Mouse (Mus musculus): ENCODE measurements around the gene Golga4. TPM values are rescaled to one million over a fixed set of nuclear protein-coding genes. Genes with fewer than 3 reads are reported as not detected.
A peak's percentile ranks its signal among the peaks of the same experiment; 100 is the strongest.

The Golga4 gene
- total RNA-seq, 2 experiments from 2014 or later: 48.5 to 87.3 TPM

DNA sequence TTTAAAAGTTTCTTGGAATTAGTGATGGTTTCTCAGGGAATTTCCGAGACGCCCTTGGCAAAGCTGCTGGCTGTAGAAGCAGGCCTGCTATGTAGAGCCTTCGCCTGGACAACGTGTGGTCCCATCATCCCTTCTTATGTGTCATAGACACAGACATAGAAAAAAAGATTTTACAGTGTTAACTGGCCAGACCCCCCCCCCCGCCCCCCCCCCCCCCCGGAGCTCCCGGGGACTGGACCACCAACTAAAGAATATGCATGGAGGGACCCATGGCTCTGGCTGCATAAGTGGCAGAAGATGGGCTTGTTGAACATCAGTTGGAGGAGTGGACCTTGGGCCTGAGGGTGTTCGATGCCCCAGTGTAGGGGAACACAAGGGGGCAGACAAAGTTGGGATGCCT is 11.6 kb downstream of the Golga4 start:
- no peak for ATAC-seq (replicated peaks; ENCODE audit: low FRiP score, low TSS enrichment, poor library complexity, severe bottlenecking)

DNA sequence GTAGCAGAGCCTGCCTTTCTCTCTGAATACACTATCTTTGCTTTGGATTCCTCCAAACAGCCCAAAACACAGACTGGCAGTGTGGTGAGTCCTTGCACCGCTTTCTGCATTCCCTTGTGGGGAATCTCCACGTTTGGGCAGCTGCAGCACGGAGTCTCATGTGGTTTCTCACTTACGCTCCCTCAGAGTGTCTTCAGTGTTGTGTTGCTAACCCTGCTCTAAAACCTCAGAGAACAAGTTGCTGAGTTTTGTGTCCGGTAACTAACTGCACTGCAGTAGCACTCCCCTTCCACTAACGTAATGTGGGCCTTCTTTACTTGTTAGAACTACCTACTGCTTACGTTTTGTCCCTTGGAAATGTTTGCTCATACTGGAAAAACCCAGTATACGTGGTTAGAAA is 13.0 kb downstream of the Golga4 start:
- ATAC-seq (replicated peaks; ENCODE audit: low FRiP score, low TSS enrichment, poor library complexity, severe bottlenecking): no peak

DNA sequence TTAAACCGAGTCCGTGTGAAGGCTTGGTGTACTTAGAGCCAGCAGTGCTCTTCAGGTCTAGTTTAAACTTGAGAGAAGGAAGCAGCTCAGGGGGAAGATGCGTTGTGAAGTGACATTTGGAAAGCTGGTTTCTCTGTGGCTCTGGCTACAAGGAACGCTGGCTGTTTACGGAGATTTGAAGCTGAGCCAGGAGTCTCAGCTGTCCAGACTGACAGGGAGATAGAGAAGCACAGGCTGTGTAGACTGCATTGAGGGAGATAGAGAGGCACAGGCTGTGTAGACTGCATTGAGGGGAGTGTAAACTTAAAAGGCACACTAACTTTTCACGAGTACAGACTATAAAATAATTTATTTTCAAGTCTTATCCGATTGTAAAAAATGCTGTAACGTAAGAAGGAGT is 13.9 kb downstream of the Golga4 start:
- peak; percentile 80 for ATAC-seq (replicated peaks; ENCODE audit: low FRiP score, low TSS enrichment, poor library complexity, severe bottlenecking)

DNA sequence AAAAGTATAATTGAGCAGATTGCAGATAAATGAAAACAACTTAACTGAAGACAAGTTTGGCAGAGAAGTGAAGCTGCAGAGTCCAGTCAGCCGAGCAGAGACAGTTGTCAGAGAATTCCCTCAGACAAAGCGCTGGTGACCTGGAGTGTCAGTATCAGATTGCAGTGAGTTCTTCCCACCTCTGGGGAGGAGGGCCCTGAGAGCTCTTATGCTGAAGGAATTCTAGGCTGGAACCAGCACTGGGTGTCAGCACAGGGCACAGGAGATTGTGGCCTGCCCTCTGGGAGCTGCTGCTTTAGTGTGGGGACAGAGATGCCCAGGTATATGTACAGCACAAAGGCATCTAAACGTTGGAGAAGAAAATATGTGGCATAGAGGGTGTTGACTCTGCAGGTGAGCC is 14.8 kb downstream of the Golga4 start:
- ATAC-seq (replicated peaks; ENCODE audit: low FRiP score, low TSS enrichment, poor library complexity, severe bottlenecking): no peak

DNA sequence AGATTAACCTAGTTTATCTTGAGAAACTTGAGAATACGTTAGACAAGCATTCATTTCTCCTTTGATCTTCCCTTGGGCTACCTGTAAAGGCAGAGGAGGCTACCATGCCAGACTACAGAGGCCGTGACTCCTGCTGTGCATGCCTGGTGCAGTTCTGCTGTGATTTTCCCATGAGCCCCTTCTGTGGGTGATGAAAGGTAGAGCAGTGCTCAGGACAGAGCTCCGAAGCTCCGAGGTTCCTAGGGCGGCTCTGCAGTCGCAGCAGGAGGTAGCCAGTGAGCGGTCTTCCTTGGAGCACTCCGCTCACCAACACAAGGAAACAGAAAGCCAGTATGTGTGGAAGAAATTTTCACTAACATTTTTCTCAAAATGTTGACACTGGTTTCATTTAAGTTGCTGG is 15.6 kb downstream of the Golga4 start:
- ATAC-seq (replicated peaks; ENCODE audit: low FRiP score, low TSS enrichment, poor library complexity, severe bottlenecking): no peak

DNA sequence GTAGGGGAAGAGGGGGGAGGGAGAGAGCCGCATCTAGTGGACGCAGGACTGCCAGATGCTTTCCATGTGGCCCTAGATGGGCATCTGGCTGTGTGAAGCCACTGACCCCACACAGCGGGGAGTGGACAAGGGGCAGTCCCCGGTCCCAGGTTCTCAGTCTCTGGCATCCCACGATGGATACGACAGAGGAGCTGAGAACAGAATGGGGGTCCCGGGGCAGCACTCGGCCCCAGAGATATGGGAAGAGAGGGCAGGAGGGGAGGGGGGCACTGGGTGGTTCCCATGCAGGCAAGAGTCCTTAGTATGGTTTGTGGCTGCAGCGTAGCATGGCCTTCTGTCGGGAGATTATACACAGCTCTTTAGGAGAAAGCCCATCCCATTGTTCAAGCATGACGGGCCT is 17.7 kb downstream of the Golga4 start:
- ATAC-seq (replicated peaks; ENCODE audit: low FRiP score, low TSS enrichment, poor library complexity, severe bottlenecking): no peak

DNA sequence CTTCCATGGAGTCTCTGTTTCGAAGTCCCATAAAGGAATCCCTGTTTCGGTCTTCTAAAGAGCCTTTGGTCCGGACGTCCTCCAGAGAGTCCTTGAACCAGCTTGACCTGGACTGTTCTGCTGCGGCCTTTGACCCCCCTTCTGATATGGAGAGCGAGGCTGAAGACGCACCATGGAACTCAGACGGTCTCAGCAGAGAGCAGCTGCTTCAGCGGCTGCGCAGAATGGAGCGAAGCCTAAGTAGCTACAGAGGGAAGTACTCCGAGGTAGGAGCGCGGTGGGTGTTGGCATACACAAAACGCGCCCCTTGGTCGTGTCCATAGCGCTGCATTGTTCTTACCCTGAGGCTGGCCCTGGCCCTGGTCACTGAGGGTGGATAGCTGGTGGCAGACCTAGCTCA is 21.0 kb downstream of the Golga4 start:
- ATAC-seq (replicated peaks; ENCODE audit: low FRiP score, low TSS enrichment, poor library complexity, severe bottlenecking): 0 out of 2 replicates have a peak, but pooled peaks have one; percentile 14

DNA sequence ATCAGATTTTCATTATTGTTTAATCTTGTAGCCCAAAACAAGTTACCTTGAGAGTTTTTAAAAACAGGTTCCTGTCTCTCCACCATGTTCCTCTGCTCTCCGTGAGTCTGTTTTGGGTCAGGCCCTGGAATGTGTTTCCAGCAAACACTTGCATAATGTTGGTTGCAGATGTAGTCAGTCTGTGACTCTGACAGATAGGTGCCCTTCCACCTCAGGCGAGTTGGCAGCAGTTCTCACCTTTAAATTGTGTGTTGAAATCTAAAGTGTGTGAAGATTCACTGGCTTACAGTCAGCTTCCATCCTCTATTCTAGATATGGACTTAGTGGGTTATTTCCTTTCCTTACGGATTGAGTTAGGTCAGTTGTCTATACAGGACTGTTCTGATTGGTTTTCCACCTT is 23.7 kb downstream of the Golga4 start:
- no peak for ATAC-seq (replicated peaks; ENCODE audit: low FRiP score, low TSS enrichment, poor library complexity, severe bottlenecking)

DNA sequence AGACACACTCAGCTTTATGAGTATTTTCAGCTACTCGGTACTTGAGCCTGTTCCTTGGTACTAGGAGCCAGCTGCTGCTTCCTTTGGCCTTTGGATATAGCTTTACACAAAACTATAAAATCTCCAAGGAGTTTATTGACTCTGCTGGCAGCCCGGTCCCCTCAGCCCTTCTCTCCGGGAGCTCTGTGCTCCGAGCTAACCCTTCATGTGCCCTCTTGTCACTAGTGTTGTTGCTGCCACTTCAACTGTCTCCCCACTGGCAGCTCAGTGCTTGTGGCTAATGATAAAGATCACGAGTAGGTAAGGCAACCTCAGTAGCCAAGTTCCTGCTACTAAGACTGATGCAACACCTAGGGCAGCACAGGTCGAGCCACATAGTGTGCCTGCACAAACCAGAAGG is 24.6 kb downstream of the Golga4 start:
- no peak for ATAC-seq (replicated peaks; ENCODE audit: low FRiP score, low TSS enrichment, poor library complexity, severe bottlenecking)

DNA sequence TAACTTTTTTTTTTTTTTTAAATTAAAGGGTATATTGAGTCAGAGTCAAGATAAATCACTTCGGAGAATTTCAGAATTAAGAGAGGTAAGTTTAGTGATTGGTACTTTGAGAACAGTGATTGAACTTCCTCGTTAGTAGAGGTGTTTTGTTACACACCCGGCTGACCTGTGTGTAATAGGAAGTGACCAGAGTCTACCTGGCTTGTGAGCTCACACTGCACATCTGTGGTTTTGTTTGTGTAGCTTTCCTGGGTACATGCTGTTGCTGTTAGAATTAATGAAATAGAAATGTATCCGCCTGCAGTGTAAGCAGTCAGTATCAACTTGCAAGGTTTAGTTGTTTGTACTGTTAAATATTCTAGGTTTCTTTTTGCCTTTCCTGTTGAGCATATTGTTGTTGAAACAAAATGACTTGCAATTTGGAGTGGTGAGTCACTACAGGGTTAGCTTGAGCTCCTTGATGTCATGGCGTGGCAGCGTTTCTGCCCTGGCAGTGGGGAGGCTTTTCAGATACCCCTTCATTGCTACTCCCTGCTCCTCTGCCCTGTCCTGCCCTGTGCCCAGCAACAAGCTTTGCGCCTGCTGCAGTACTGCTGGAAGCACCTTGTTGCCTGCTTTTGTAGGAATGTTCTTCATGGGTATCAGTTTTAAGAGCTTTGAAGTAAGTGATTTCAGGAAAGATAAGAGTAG is 26.6 kb downstream of the Golga4 start:
- no peak for ATAC-seq (replicated peaks; ENCODE audit: low FRiP score, low TSS enrichment, poor library complexity, severe bottlenecking)

DNA sequence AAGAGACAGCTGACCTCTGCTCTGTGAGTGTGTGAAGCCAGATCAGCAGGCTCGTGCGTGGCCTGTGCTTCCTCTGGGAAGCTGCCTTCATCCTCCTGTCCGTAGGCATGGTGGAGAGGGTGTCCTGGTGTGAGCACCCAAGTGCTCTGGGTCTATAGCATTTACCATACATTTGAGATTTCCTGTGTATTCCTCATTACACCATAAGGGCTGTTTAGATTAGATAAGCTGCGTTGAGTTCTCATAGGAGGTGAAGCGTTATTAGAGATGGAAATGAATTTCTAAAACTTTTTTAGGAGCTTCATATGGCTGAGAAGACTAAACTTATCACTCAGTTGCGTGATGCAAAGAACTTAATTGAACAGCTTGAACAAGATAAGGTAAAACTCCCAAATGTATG is 30.9 kb downstream of the Golga4 start:
- ATAC-seq (replicated peaks; ENCODE audit: low FRiP score, low TSS enrichment, poor library complexity, severe bottlenecking): peak; percentile 75

DNA sequence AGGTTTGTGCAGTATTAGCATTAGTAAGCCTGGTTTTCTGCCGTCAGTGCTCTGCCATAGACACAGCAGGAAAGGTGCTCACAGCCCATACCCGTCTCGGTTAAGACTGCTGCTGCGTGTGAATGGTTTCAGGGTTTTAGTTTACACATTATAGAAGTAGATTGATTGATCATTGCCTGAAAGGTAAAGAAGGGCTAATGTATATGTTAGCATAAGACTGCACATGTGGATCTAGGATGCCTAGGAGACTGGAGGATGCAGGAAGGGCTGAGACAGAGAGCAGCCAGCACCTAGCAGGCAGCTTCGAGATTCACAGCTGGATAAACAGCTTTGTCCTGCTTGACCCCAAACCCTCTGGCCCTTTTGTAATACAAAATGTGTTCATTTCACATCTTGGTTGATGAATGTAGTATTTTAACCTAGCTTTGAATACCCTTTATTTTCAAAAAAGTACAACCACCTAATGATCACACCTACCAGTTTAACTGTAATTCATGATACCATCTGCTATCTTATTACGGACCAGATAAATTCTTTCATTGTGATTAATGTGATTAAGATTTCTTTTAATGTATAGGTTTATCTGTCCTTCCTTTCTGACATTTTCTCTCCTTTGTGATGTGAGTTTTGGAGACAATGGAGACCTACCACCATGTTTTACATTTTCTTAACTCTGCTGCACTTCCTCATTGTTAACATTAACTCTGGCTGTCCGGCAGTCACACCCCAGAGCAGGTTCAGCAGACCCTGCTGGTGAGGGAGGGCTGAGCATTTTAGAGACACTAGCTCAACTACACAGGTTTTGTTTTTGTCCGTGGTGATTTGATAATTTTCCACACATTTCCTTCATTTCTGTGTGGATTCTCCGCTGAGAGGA is 31.6 kb downstream of the Golga4 start:
- ATAC-seq (replicated peaks; ENCODE audit: low FRiP score, low TSS enrichment, poor library complexity, severe bottlenecking): no peak

DNA sequence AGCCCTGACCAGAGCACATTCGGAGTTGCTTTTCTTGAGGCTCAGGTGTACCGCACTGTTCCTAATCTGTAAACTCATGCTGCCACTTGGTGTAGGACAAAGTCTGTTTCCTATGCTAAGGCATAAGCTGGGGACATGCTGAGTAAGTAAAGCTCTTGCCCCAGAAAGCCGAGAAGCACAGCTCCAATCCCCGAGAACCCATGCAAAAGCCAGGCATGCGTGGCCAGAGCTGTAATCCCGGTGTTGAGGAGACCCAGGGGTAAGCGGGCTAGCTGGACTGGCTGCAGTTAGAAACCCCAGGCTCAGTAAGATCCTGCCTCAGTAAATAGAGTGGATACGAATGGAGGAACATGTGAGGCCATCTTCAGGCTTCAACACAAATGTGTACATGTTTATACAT is 35.8 kb downstream of the Golga4 start:
- no peak for ATAC-seq (replicated peaks; ENCODE audit: low FRiP score, low TSS enrichment, poor library complexity, severe bottlenecking)

DNA sequence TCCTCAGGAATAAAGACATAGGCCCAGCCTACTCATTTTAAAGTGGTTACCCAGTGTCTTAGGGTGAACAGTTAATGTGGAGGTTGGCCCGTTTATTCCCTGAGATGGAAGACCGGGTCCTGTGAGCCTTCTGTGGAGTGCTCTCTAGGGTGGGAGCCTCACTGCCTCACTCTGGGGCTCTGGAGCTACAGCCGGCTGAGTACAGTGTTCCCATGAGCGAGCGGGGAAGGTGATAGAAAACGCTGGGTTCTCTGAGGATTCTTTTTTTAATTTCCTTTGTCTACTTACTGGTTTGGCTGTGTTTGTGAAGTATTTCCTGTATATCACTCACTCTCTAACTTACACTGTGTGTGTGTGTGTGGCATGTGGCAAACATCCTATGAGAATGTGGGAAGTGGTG is 39.1 kb downstream of the Golga4 start:
- ATAC-seq (replicated peaks; ENCODE audit: low FRiP score, low TSS enrichment, poor library complexity, severe bottlenecking): no peak

DNA sequence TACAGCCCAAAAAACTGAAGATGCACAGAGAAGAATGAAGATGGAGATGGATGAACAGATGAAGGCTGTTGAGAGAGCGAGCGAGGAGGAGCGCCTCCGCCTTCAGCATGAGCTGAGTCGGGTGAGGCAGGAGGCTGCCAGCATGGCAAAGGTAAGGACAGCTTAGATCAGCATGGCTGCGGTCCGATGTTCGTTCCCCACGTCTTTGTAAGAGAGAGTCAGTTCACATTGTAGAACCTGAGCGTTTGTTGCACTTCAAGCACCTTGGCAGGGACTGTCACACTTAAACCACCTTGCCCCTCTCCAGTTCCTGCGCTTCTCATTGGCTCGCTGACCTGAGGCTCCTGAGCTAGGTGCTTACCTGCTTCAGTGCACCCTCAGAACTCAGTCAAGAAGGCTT is 42.6 kb downstream of the Golga4 start:
- ATAC-seq (replicated peaks; ENCODE audit: low FRiP score, low TSS enrichment, poor library complexity, severe bottlenecking): no peak

DNA sequence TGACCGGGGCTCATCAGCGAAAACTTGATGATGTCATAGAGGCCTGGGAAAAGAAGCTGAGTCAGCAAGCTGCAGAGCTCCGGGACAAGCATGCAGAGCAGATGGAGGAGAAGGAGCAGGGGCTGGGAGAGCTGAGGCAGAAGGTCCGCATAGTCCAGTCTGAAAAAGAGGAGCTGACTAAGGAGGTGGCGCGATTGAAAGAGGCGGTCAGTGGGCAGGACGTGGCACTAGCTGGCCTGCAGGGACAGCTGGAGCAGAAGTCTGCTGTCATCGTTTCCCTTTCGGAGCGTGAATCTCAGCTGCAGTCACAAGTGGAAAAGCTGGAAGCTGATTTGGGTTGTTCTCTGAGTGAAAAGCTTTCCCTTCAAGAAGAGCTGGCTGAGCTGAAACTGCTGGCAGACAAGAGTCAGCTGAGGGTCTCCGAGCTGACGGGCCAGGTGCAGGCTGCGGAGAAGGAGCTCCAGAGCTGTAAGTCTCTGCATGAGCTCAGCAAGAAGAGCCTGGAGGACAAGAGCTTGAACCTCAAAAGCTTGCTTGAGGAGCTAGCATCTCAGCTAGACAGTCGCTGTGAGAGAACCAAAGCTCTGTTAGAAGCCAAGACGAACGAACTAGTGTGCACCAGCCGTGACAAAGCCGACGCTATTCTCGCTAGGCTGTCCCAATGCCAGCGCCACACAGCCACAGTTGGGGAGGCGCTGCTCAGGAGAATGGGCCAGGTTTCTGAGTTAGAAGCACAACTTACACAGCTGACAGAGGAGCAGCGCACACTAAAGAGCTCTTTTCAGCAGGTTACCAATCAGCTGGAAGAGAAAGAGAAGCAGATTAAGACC is 51.1 kb downstream of the Golga4 start:
- ATAC-seq (replicated peaks; ENCODE audit: low FRiP score, low TSS enrichment, poor library complexity, severe bottlenecking): no peak

DNA sequence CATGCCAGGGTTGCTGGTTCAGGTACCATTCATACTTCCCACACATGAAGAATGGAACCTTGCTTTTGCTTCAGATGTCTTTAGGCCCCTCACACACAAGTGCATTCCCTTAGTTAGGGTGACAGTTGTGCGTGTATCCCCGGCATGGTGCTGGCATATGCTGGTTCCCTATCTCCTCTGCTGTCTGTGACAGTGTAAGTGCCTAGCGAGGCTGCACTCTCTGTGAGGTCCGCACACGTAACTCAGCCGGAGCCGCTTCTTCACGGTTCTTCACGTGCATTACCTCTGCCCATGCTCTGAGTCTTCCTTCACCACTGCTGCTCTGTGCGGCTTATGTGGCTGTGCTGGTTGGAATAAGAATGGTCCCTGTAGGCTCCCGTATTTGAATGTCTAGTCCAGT is 57.3 kb downstream of the Golga4 start:
- no peak for ATAC-seq (replicated peaks; ENCODE audit: low FRiP score, low TSS enrichment, poor library complexity, severe bottlenecking)

DNA sequence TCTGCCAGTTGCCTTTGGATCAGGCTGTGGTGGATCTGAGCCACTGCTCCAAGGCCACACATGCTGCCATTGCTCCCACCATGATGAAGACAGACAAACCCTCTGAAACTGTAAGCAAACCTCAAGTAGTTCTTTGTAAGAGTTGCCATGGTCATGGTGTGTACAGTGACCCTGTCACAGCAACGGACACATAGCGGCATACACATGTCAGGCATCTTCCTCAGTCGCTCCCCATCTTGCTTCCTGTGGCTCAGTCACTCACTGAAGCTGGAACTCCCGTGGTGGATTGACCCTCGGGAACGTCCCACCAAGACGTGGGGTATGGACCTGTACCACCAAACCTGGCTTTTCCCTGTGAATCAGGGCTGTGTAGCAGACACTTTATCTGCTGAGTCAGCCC is 57.8 kb downstream of the Golga4 start:
- ATAC-seq (replicated peaks; ENCODE audit: low FRiP score, low TSS enrichment, poor library complexity, severe bottlenecking): no peak

DNA sequence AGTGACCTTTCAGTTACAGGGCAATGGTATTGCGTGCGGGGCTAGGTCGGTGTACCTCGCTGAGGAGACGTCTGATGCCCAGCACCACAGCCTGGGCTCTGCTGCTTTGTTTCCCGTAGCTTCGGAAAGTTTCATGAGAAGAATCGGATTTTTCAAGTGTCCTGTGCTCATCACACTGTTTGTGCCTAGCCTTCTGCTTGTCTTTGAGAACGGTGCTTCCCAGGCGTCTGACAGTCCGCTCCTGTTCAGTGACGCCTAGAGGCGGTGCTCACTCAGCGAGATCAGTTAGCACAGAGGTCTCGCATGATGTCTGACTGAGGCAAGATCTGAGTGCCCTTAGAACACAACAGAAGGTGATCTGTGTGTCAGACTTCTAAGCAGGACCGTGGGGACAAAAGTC is 58.6 kb downstream of the Golga4 start:
- ATAC-seq (replicated peaks; ENCODE audit: low FRiP score, low TSS enrichment, poor library complexity, severe bottlenecking): no peak

DNA sequence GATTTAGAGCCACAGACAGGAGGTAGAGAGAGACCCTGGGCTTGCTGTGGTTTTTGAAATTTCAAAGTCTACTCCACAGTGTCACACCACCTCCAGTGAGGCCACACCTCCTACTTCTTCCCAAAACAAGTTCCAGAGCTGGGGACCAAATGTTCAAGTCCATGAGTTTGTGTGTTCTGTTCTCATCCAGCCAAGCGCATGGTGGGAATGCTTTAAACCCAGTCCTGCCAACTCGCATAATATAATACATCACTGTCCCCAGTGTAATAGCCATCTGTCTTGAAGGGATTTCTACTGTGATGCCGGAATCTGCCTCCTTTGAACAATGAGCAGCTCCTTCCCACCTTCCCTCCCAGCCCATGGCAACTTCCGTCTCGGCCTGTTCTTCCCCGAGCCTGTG is 63.3 kb downstream of the Golga4 start:
- ATAC-seq (replicated peaks; ENCODE audit: low FRiP score, low TSS enrichment, poor library complexity, severe bottlenecking): no peak

Data from megakaryocyte-erythroid progenitor cell, adult 5-6 weeks (primary cell).